Mouse (Mus musculus): ENCODE results near the gene Fam189a2.

Fam189a2 gene

DNA sequence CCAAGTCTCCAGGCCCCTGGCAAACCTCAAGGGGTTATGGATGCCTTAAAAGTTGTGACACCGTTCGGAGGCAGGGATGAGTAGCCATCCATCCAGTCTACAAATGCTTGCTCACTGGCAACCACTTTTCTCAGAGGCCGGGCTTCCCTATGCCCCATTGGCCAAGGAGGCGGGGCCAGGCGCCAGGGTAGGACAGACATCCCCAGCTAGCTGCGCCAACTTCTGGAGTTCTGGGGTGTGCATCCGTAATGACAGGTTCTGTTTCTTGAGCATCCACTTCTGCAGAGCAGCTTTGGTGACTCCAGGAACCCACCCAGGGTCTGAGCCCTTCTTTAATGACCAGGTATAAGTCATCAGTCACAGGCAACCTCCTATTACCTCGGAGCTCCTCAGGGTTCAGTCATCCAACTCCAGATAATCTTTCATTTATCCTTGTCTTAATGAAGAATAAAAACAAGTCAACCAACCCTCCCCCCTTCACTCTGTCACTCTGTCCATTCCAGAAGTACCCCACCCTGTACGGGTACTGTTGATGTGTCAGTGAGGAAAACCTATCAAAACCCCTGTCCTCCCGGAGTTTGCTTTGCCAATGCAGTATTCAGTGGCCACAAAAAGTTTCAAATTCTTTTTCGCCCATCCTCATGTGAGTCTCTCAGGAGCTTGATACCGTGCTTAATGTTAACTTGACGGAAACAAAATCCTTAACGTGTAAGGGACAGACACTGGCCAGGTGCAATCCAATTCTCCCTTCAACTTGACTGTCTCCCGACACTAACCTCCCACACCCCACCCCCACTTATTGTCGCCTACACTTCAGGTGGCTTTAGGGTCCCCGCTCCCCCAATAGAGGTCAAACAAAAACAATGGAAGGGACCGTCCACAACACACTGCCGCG lies 956 bp downstream of the Fam189a2 start:
- peak; percentile 20; the same call in 1 of the 2 replicates for ATAC-seq (ENCODE audit: insufficient number of reproducible peaks, low FRiP score, low TSS enrichment)

DNA sequence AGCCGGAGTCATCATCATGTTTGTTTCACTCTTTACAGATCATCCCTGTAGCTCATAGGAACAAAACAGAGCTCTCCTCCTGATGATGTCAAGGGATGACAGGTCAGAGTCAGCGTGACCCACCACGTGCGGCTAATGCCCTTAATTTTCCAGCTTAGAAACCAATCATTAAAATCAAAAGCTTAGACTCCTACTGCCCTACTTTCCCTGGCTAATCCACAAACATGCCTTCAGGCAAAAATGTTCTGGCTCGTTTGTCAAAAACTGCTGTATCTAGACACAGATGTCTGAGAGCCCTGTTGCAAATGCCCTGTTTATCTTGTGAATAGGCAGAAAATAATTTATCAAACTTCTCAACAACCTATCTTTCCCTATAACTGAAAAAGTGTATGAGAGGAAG lies 4.9 kb downstream of the Fam189a2 start:
- ATAC-seq (ENCODE audit: insufficient number of reproducible peaks, low FRiP score, low TSS enrichment) = no peak

DNA sequence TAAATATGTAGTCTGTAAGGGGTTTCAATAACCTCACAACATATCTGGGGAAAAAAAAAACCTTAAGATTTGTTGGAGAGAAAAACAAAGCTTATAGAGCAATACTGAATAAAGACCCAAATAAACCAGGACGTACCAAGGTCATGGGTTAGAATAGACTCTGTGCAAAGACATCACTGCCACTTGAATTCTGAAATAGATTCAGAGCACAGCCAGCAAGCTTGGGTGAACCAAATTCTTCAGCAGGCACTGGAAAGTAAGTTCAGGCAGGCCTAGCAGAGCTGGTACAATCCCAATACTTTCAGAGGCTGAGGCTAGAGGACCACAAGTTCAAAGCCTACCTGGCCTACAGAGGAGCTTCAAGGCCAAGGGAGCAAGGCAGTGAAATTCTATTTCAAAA lies 6.2 kb downstream of the Fam189a2 start:
- ATAC-seq (ENCODE audit: insufficient number of reproducible peaks, low FRiP score, low TSS enrichment) = no peak

DNA sequence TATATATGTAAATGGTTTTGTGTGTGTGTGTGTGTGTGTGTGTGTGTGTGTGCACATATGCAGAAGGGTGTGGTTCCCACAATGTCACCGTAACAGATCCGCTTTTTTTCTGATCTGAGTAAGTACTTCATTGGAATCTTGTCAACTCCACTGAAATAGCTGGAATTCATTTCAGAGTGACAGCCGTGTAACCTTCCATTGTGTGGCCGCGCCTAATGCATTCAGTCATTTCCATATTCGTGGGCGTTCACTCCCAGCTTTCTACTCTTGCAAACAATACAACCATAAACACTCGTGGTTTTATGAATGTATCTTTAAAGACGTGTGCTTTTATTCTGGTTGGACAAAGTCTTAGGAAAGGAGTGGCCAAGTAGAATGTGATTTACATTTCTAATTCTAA lies 6.7 kb downstream of the Fam189a2 start:
- no peak for ATAC-seq (ENCODE audit: insufficient number of reproducible peaks, low FRiP score, low TSS enrichment)

DNA sequence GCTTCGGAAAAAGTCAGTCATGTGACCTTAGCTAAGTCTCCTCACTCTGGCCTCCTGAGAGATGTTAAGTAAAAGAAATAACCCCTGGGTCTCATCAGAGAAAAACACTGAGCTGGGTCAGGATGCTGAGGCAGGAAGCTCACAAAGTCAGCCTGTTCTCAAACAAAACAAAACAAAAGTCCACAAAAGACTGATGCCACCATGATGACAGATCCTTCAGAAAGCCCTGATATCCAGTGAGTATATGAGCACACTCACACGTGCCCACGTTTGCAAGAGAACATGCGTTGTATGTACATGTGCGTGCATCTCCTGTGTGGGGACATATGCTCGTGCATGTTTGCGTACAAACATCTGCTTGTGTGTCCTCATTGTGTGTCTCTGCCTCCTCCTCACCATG lies 7.5 kb downstream of the Fam189a2 start:
- ATAC-seq (ENCODE audit: insufficient number of reproducible peaks, low FRiP score, low TSS enrichment) = no peak

DNA sequence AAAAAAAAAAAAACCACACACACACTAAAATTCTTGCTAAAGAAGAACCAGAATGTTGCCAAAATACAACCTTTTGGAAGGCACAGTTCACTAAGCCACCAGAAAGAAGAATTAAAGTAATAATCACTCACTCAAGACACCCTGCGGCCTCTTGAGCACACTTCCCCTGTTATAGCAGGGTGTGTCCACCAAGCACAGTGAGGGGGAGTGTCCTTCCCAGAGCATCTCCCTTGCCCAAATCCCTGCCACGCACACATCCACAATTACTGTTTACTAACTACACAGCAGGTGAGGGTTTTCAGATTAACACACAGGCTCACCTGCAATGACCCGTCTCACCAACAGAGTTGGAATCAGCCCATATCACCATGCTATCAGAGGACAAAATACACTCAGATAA lies 8.0 kb downstream of the Fam189a2 start:
- no peak for ATAC-seq (ENCODE audit: insufficient number of reproducible peaks, low FRiP score, low TSS enrichment)

DNA sequence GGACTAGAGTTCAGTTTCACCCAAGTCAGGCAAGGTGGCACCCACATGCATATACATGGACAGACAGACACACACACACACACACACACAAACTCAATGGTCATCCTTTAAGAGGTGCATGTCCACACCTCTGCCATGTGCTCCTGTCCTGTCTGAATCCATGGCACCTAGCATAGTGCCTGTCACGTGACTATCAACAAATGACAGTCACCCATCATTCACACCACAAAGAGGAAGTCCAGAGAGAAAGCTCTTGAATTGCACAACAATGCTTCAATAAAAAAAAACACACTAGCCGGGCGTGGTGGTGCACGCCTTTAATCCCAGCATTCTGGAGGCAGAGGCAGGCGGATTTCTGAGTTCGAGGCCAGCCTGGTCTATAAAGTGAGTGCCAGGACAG lies 8.5 kb downstream of the Fam189a2 start:
- ATAC-seq (ENCODE audit: insufficient number of reproducible peaks, low FRiP score, low TSS enrichment) = no peak

DNA sequence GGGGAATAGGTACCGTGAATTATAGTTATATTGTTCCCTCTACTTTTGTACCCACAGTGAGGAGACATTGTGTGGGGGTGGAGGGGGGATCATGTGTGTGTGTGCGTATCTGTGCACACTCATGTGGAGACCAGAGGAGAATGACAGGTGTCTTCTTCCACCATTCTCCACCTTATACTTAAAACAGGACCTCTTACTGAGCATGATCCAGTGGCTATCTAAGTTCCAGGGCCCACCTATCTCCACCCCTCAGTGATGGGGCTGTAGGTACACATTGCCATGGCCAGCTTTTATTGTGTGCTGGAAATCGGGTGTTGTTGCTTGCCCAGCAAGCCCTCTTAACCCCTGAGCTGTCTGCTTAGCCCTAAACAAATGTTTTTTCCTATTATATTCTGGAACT lies 10.1 kb downstream of the Fam189a2 start:
- no peak for ATAC-seq (ENCODE audit: insufficient number of reproducible peaks, low FRiP score, low TSS enrichment)

DNA sequence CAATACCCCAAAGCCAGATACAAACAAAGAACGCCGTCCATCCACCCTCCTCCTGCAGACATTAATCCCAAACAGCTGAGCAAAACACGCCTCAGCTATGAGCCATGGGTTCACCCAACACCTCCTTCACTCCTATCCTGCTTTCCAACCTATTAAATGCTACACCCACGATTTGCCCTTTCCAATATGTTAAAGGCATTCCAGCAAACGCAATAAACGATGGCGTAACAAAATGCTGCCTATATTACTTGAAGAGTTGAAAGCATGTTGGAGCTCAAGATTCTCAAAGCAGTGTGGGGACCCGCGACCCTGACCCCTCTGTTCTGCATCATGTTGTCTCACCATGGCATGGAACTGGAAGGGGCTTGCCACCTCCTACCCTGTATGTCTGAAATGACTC lies 11.2 kb downstream of the Fam189a2 start:
- ATAC-seq (ENCODE audit: insufficient number of reproducible peaks, low FRiP score, low TSS enrichment) = no peak

DNA sequence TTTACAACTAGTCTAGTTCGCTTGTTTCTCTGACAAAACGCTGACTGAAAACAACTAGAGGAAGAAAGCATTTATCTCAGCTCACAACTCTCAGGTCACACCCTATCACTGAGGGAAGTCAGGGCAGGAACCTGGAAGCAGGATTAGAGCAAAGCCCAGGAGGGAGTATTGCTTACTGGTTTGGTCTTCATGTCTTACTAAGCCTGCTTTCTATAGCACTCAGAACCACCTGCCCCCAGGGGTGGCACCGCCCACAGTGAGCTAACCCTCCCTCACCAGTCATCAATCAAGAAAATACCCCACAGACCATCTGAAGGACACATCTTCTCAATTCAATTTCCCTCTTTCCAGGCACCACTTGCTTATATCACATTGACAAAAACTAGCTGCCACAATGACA lies 12.4 kb downstream of the Fam189a2 start:
- no peak for ATAC-seq (ENCODE audit: insufficient number of reproducible peaks, low FRiP score, low TSS enrichment)

DNA sequence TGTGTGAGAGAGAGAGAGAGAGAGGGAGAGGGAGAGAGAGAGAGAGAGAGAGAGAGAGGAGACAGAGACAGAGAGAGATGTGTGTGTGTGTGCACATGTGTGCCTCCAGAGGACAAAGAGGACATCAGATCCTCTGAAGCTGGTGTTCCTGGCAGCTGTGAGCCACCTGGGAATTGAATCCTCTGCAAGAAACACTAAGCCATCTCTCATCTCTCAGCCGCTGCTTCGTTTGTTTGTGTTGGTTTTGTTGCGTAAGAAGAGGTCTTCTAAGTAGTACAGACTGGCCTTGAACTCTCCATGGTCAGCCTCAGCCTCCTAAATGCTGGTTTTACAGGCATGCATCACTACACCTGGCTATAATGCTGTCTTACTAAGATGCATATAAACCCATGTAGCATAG lies 12.9 kb downstream of the Fam189a2 start:
- ATAC-seq (ENCODE audit: insufficient number of reproducible peaks, low FRiP score, low TSS enrichment) = no peak

DNA sequence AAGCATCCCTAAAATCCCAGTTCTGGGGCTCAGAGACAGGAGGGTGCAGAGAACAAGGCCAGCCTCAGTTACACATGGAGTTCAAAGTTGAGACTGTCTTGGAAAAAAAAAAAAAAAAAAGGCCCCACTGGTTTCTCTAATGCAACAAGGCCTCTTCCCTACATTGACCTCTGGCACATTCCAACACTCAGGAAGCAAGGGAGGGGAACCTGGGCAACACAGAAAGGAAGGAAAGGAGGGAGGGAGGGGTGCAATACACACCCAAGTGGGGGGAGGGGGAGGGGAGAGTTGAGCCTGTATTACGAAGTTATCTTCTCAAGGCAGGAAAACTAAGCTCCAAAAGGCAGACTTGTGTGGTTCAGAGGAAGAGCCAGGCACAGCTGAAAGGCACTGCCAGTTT lies 13.4 kb downstream of the Fam189a2 start:
- no peak for ATAC-seq (ENCODE audit: insufficient number of reproducible peaks, low FRiP score, low TSS enrichment)

DNA sequence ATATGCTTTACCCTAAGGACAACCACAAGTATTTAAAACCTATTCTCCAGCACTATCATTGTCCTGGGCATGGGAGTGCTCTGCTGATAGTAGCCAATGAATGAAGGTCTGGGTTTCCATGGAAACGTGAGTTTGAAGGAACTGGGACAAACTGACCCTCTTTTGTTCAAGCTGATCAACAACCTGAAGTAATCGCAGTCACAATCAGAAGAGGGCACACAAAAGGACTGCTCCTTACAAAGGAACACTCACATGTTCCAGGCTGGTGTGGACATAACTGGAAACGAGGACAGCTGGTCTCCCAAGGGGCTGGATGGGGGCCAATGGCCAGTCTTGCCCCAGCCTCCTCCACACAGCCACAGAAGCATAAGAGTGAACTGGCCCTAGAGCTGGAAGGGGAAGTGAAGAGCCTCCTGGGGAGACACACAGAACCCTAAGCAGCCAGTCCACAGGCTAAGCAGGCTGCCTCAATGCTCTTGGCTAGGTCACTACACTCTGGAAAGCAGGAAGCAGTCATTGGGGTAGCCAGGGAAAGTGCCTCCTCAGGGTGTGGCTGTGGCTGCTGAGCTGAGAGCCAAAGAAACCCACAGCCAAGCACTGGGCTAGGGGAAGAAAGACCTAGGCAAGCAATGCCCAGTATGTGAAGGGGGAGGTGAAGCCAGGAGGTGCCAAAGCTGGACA lies 14.0 kb downstream of the Fam189a2 start:
- peak; percentile 49 for ATAC-seq (ENCODE audit: insufficient number of reproducible peaks, low FRiP score, low TSS enrichment)

DNA sequence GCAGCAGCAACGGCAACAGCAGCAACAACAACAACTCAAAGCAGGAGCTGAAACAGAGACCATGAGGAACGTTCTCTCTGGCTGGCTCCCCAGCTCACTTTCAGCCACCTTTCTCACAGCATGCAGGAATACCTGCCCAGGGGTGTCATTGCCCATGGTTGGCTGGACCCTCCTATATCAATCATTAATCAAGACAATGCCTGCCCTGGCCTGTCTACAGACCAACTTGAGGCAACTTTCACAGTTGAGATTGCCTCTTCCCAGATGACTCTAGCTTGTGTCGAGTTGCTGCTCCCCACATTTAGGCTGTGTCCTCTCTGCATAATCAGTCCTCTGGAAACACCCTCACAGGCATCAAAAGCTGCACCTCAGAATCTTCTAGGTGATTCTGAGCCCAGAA lies 17.6 kb downstream of the Fam189a2 start:
- no peak for ATAC-seq (ENCODE audit: insufficient number of reproducible peaks, low FRiP score, low TSS enrichment)

DNA sequence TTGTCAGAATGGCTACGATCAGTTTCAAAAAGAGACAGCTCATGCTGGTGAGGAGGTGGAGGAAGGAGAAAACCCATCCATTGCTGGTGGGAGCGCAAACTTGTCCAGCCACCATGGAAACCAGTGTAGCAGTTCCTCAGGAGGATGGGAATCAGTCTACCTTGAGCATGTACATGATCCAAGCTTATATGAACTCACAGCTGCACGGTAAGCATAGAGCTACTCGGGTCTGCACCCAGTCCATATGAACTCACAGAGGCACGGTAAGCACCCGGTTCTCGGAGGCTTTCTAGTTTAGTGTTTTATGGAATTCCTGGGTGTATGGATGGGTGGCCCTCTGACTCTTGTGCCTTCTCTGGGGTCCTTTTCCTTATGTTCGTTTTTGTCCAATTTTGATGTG lies 18.3 kb downstream of the Fam189a2 start:
- no peak for ATAC-seq (ENCODE audit: insufficient number of reproducible peaks, low FRiP score, low TSS enrichment)

DNA sequence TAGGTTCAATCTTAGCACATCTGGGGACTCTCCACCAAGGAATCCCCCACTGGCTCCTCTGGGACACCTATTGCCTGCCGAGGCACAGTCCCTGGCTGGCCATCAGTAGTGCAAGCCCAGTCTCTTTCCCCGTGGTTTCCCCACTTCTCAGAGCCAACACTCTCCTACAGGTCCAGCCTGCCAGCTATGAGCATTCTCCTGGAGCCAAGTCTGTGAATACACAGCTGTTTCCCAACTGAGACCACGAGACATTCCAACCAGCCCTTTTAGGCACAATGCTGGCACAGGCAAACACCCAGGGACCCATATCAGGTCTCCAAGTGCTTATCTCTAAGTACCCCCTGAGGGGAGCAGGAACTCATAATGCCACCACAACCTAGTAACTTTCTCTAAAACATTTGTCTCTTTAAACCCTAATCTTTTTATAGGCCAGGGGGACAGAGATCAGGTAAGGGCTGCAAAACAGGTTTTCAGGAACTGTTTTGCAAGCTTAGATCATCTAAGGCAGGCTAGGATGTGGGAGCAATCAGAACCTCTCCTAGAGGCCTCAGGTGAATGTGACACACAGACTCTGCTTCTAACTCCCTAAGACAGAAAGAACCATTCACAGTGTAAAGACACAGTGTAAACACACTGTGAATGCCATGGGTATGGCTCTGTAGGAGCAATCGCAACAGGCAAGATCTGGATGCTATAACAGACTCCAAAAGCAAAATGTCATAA lies 23.0 kb downstream of the Fam189a2 start:
- ATAC-seq (ENCODE audit: insufficient number of reproducible peaks, low FRiP score, low TSS enrichment) = no peak

DNA sequence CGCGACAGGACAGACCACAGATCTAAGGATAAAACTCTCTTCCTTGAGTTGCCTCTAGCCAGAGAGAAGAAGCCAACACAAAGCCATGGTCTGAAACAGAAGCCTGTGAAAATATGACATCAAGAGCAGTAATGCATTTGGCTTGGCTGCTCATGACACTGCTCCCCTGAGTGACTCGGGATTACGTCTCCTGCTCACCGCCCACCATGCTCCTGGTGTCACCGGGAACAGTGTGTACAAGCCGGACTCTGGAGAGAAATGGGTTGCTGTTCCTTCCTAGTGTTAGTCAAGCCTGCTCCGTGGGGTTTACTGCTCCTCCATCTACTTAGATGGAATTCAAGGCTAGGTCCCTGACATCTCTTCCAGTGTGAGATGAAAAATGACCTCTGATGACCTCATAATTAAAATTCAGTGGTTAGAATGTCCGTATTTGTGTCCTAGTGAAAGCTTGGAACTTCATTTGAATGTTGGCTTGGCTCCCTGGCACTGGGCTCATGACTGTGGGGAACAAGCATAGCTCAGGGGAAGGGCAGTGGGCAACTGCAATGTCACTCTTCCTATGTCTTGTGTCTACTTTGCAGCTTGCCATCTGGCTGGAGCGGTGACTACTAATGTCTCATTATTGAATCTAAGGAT lies 23.7 kb downstream of the Fam189a2 start:
- ATAC-seq (ENCODE audit: insufficient number of reproducible peaks, low FRiP score, low TSS enrichment) = no peak

DNA sequence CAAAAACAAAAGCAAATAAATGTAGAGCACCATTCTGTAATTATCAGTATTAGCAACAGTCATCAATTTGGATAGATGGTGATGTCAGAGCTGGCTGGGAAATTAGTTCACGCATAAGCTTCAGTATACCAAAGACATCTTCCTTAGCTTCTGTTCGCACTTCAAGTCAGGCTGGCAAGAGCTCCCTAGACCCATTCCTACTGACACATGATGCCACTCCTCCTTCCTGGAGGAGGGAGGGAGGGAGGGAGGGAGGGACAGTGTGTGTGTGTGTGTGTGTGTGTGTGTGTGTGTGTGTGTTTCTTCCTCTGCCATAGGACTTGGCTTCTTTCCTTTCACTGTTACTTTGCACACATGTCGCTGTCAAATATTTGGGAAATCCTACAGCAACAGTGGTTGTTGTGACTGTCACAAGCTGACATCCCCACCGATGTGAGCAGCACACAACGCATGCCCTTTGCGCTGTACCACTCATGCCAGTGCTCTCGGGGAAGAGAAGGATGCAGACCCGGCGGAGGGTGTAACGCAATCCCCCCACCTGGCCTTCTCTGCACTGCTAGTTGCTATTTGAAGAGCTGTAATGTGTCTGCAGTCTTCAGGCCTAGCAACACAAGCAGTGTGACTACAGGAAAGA lies 34.9 kb downstream of the Fam189a2 start:
- ATAC-seq (ENCODE audit: insufficient number of reproducible peaks, low FRiP score, low TSS enrichment) = no peak

DNA sequence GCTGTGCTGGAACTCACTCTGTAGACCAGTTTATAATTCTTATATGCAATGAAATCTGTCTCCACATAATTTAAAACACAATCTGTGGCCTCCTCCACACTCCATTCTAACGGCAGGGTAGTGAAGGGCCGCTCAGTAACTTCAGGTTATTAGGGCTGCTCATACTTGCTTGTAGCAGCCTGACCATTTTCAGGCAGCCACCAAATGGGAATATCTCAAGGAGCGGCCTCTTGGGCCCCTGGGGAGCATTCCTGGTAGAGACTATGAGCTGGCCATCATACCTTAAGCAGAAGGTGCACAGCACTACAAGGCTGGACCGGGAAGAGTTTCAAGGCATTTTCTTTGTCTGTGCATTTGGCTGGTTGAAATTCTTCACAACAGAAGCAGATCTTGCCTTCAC lies 42.7 kb downstream of the Fam189a2 start:
- ATAC-seq (ENCODE audit: insufficient number of reproducible peaks, low FRiP score, low TSS enrichment) = no peak

DNA sequence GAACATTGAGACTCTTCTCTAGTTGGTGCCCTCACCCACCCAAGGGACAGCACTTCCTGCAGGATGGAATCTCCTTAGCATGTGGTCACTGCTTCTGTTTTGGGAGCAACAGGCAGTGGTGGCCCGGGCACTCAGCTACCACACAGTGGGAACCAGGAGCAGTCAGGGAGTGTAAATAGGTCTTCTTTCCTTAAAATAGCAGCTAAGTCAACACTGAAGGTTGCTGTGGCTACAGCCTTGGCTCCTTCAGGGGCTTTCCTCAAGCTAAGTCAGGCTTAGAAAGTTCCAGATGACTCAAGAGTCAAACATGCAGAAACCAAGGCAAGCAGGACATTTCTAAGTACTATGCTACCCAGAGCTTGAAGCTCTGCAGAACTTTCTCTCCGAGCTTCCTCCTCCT lies 43.5 kb downstream of the Fam189a2 start:
- no peak for ATAC-seq (ENCODE audit: insufficient number of reproducible peaks, low FRiP score, low TSS enrichment)

Measured in cerebellum, adult (tissue).